Mouse (Mus musculus): ENCODE data around the gene Olfr317.

GRCm38 (mm10) chr11:58733372-58733771 lies 5.6 kb downstream of the Olfr317 start:
- TF ChIP-seq POLR2A (IDR thresholded peaks at IDR 0.05; ENCODE audit: borderline replicate concordance, extremely low read depth, insufficient read depth, insufficient read length, poor library complexity, severe bottlenecking) (no peak), CTCF (IDR thresholded peaks at IDR 0.05; ENCODE audit: borderline replicate concordance, extremely low read depth, insufficient read depth, insufficient read length) (no peak)
